Mouse (Mus musculus) ES-Bruce4 (cell line): ENCODE results near the gene Nptn. TPM values are rescaled to one million over a fixed set of nuclear protein-coding genes. Genes with fewer than 3 reads are reported as not detected.

Source experiments
- H3K27ac ChIP-seq: 2 replicates; pipeline ENCODE4 v1.5.1; 2012; ENCODE audit warnings: low read length, inconsistent platforms; ENCODE audit not compliant: insufficient read depth
- H3K27me3 ChIP-seq: 2 replicates; pipeline ENCODE4 v1.6.1; 2012; ENCODE audit warnings: mild to moderate bottlenecking, low read length, inconsistent platforms; ENCODE audit not compliant: control insufficient read depth, poor library complexity, insufficient read depth, severe bottlenecking
- H3K36me3 ChIP-seq: 2 replicates; pipeline ENCODE4 v1.6.1; 2012; ENCODE audit warnings: inconsistent platforms, mild to moderate bottlenecking, low read length, moderate library complexity; ENCODE audit not compliant: control insufficient read depth, poor library complexity, insufficient read depth, severe bottlenecking
- H3K4me1 ChIP-seq: one replicate; pipeline ENCODE4 v1.8.1; 2011; ENCODE audit warnings: low read length; ENCODE audit not compliant: control insufficient read depth, insufficient read depth
- H3K4me3 ChIP-seq: 2 replicates; pipeline ENCODE4 v1.5.1; 2011; ENCODE audit warnings: low read depth, mild to moderate bottlenecking, low read length
- H3K9ac ChIP-seq: 2 replicates; pipeline ENCODE4 v1.6.1; 2012; ENCODE audit warnings: low read depth, mild to moderate bottlenecking, inconsistent platforms; ENCODE audit not compliant: poor library complexity, severe bottlenecking
- H3K9me3 ChIP-seq: replicated peaks from 2 replicates; pipeline ENCODE4 v1.6.1; 2012; ENCODE audit warnings: mild to moderate bottlenecking, low read length, inconsistent platforms; ENCODE audit not compliant: control insufficient read depth, poor library complexity, insufficient read depth, severe bottlenecking
- CTCF ChIP-seq: IDR thresholded peaks from one replicate; pipeline ENCODE4 v1.8.1; 2011; ENCODE audit warnings: low read depth, low read length
- EP300 ChIP-seq: IDR thresholded peaks from 2 replicates; pipeline ENCODE4 v1.6.1; 2011; ENCODE audit warnings: low read depth, low read length; ENCODE audit not compliant: insufficient read depth
- POLR2A ChIP-seq: IDR thresholded peaks from one replicate; pipeline ENCODE4 v1.8.1; 2011; ENCODE audit warnings: low read length; ENCODE audit not compliant: insufficient read depth
- polyA plus RNA-seq: library from polyadenylated mRNA; stranded (reverse); fragments of >200 nt; gene quantifications from 2 replicates; pipeline ENCODE4 v1.2.4, GENCODE M21; 2011; ENCODE audit warnings: low read depth; ENCODE audit not compliant: missing spikeins, insufficient read depth, insufficient read length

Gene Nptn
- polyA plus RNA-seq, 1 experiment, result 91.4 TPM

DNA sequence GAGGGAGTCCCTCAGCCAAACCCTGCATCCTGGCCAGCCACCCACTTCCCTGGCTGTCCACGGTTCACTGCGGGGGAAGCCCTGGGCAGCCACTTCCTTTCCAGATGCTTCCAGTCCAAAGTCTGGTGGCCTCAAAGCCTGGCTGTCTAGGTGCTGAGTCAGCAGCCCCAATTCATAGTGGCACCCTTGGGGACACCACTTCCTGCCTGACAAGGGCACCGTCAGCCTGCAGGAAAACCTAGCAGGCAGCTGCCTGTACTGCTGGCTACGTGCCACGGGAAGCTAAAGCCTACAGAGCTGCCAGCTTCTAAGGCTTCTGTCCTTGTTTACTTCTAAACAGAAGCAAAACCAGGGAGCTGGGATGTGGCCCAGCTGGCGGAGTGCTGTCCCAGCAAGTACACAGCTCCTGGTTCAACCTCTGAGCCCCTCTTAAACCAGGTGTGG, 40.1 kb upstream of the Nptn start:
- no peaks in the 10 kb centered on the region for H3K27me3 ChIP-seq
- TF ChIP-seq POLR2A (no peak), CTCF (no peak), EP300 (no peak)
- no peaks in the 10 kb centered on the region for H3K9me3 ChIP-seq
- H3K9ac ChIP-seq, result no peak overlapping the region
- no peaks in the 10 kb centered on the region for H3K4me1 ChIP-seq
- no peak overlapping the region for H3K4me3 ChIP-seq
- no peak overlapping the region for H3K27ac ChIP-seq
- H3K36me3 ChIP-seq, result no peaks in the 10 kb centered on the region

DNA sequence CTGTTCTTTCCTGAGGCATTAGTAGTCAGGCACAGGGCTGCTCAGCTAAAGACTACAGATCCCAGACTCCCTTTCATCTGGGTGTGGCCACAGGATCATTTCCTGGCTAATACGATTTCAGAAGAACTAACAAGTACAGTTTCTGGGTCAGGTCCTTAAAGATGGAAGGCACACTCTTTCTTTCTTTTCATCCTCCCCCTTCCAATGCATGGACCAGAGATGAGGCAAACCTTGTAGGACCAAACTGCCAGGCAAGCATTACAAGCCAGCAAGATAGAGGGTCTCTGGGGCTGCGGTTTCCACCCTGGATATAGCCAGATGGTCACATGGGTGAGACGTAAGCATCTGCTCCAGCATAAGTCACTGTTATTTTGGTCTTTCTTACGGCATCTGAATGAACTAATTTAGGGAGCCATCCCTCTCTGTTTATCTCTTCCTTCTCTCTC, 37.1 kb upstream of the Nptn start:
- Histone ChIP-seq H3K27me3 (no peaks in the 10 kb centered on the region), H3K36me3 (no peaks in the 10 kb centered on the region), H3K27ac (no peak overlapping the region), H3K9ac (0 out of 2 replicates have a peak overlapping the region, but pooled peaks have one; percentile 16), H3K4me1 (peaks cover 11% of the 10 kb centered on the region), H3K9me3 (no peaks in the 10 kb centered on the region), H3K4me3 (peak overlapping the region; percentile 34; the same call in 1 of the 2 replicates)
- TF ChIP-seq EP300, result no peak
- TF ChIP-seq POLR2A, result no peak
- no peak for TF ChIP-seq CTCF

DNA sequence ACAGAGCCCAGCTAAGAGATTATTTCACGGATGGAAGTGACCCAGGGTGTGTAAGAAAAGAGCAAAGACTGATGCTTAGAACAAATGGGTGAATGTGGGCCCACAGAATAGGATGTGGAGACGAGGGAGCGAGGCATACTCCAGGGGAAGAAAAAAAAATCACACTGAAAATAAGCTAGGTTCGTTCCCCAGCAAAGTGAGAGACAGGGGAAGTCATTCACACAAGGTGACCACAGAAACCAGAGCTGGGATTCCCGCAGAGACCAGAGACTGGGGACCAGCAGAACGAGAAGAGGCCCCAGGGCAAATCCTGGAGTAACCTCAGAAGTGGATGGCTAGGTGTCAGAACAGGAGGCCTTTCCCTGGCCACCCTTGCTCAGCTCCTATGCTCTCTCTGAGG, 36.6 kb upstream of the Nptn start:
- H3K9ac ChIP-seq, result 0 out of 2 replicates have a peak overlapping the region, but pooled peaks have one; percentile 16
- TF ChIP-seq EP300 (no peak), CTCF (no peak)
- no peaks in the 10 kb centered on the region for H3K27me3 ChIP-seq
- H3K36me3 ChIP-seq, result no peaks in the 10 kb centered on the region
- H3K4me1 ChIP-seq, result peaks cover 11% of the 10 kb centered on the region
- H3K4me3 ChIP-seq, result no peak overlapping the region
- no peak overlapping the region for H3K27ac ChIP-seq
- H3K9me3 ChIP-seq, result no peaks in the 10 kb centered on the region

DNA sequence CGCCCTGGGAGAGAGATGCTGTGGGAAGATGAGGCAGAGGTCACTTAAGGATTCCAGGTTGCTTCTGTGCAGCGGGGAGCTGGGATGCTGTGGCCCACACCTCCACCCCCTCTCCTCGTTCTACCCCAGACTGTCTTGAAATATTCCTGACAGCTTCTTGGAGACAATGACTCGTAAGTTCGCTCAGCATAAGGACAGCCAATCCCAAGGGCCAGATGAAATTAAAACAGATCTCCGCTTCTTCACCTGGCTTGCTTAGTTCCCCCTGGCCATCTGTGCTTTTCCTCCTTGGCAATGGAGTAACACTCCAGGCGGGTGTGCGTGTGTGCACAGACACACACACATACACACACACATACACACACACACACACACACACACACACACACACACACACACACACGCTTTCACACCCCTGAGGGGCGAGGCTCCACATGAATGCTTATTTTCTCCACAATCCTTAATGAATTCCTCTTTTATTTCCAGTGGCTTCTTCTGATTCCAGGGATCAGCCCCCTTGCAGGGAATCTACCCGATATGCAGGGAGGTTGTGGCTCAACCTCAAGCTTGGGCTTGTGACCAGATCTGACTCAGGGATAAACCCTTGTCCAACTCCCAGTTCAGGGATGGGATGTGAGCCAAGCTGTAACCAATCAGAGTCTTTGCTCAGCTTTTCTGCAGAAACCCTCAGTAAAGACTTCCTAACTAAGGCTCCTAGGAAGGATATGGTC, 35.2 kb upstream of the Nptn start:
- no peak overlapping the region for H3K4me3 ChIP-seq
- peaks cover 11% of the 10 kb centered on the region for H3K4me1 ChIP-seq
- no peak overlapping the region for H3K27ac ChIP-seq
- no peaks in the 10 kb centered on the region for H3K9me3 ChIP-seq
- H3K36me3 ChIP-seq, result no peaks in the 10 kb centered on the region
- no peak overlapping the region for H3K9ac ChIP-seq
- no peaks in the 10 kb centered on the region for H3K27me3 ChIP-seq
- TF ChIP-seq POLR2A (no peak), CTCF (no peak), EP300 (no peak)

DNA sequence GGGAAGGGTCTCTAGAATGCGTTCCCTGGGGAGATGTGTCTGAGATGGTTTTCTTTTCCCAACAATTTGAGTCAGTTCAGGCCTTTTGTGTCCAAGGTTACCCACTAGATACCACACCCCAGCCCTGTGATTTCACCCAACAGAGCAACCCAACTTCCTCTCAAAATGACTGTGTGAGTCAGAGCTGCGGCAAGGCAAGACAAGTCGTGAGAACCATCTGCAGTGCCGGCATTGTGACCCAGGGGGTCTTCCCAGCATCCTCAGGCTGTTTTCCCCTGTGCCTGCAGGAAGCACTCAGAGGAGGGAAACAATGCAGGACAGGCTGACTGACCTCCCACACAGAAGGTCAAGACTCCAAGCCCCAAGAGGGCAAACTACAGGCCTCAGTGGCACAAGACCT, 33.1 kb upstream of the Nptn start:
- peak; percentile 88 for TF ChIP-seq EP300
- TF ChIP-seq CTCF, result no peak
- TF ChIP-seq POLR2A, result no peak
- Histone ChIP-seq H3K4me1 (peaks cover 11% of the 10 kb centered on the region), H3K9me3 (no peaks in the 10 kb centered on the region), H3K9ac (no peak overlapping the region), H3K4me3 (no peak overlapping the region), H3K27ac (peak overlapping the region; percentile 7), H3K27me3 (no peaks in the 10 kb centered on the region), H3K36me3 (no peaks in the 10 kb centered on the region)

DNA sequence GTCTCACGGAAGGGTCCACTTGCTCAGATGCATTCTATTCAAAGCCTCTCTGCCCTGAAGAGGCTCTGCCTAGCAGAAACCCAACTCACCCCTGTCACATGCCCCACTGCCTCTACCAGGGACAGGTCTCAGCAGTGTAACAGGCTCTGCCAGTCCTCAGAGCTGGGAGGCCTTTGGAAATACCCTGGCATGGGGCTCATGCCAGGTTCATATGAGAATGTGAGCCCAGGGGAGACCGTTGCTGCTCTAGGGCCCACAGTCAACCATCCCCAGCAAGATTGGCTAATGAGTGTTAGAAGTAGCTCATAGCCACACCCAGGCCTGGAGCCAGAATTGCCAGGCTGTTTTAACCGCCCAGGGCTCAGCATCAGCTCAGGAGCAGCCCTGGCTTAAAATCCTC, 32.3 kb upstream of the Nptn start:
- H3K4me3 ChIP-seq, result no peak overlapping the region
- no peaks in the 10 kb centered on the region for H3K9me3 ChIP-seq
- H3K4me1 ChIP-seq, result peaks cover 11% of the 10 kb centered on the region
- TF ChIP-seq CTCF (no peak), EP300 (no peak), POLR2A (no peak)
- H3K27me3 ChIP-seq, result no peaks in the 10 kb centered on the region
- no peak overlapping the region for H3K27ac ChIP-seq
- no peak overlapping the region for H3K9ac ChIP-seq
- H3K36me3 ChIP-seq, result no peaks in the 10 kb centered on the region
